Mouse (Mus musculus) heart, embryonic 13.5 days (tissue): ENCODE measurements around the gene Olfr1344. TPM values are rescaled to one million over a fixed set of nuclear protein-coding genes. Genes with fewer than 3 reads are reported as not detected.
"Not testable (repeated sequence)": the region's sequence is repeated elsewhere in the genome, so short reads cannot be mapped to it uniquely, and the experiment has no call there.

Experiments
- ATAC-seq: fragments of 200-750 bp; cut with Nextera tagmentation; 2 replicates; pipeline ENCODE4 v1.8.0; 2017; ENCODE audit warnings: moderate TSS enrichment; ENCODE audit not compliant: insufficient number of reproducible peaks, low FRiP score, low TSS enrichment; ENCODE audit errors: extremely low read depth
- H3K27ac ChIP-seq: fragments of 300-500 bp; sonication (generic); replicated peaks from 2 replicates; pipeline ENCODE4 v1.5.1; 2015; ENCODE audit warnings: moderate library complexity, mild to moderate bottlenecking, inconsistent platforms
- H3K27me3 ChIP-seq: fragments of 300-500 bp; sonication (generic); replicated peaks from 2 replicates; pipeline ENCODE4 v1.6.1; 2015; ENCODE audit warnings: mild to moderate bottlenecking, inconsistent platforms
- H3K36me3 ChIP-seq: fragments of 300-500 bp; sonication (generic); 2 replicates; pipeline ENCODE4 v1.6.1; 2015; ENCODE audit warnings: mild to moderate bottlenecking, inconsistent platforms
- H3K4me1 ChIP-seq: fragments of 300-500 bp; sonication (generic); 2 replicates; pipeline ENCODE4 v1.6.1; 2015; ENCODE audit warnings: inconsistent platforms
- H3K4me2 ChIP-seq: fragments of 300-500 bp; sonication (generic); 2 replicates; pipeline ENCODE4 v1.6.1; 2015; ENCODE audit warnings: inconsistent platforms, mild to moderate bottlenecking, moderate library complexity
- H3K4me3 ChIP-seq: fragments of 300-500 bp; sonication (generic); 2 replicates; pipeline ENCODE4 v1.5.1; 2015; ENCODE audit warnings: moderate library complexity, mild to moderate bottlenecking, inconsistent platforms
- H3K9ac ChIP-seq: fragments of 300-500 bp; sonication (generic); 2 replicates; pipeline ENCODE4 v1.6.1; 2015; ENCODE audit warnings: inconsistent platforms, mild to moderate bottlenecking, moderate library complexity
- H3K9me3 ChIP-seq: fragments of 300-500 bp; sonication (generic); 2 replicates; pipeline ENCODE4 v1.6.1; 2016; ENCODE audit warnings: inconsistent platforms
- WGBS: fragments of 180-500 bp; shearing (Covaris S2); methylation state at CpG from one replicate; pipeline ENCODE4 v1.1.7; 2015; ENCODE audit warnings: mixed read lengths; 5-methylcytosine and 5-hydroxymethylcytosine counted together
- polyA plus RNA-seq: library from polyadenylated mRNA; unstranded; fragments of >200 nt; fragmentation: Nextera tagmentation; extraction: Ambion mirVana; gene quantifications from 2 replicates; pipeline ENCODE4 v1.2.1, GENCODE M21; 2015

Olfr1344 gene
- polyA plus RNA-seq, 1 experiment from 2014 or later = not detected

- Histone ChIP-seq H3K36me3 (no peaks in the 10 kb centered on the region), H3K4me2 (no peak overlapping the region), H3K9ac (no peak overlapping the region), H3K4me3 (no peak overlapping the region), H3K4me1 (no peaks in the 10 kb centered on the region), H3K27ac (no peak overlapping the region), H3K27me3 (no peaks in the 10 kb centered on the region), H3K9me3 (peaks cover 20% of the 10 kb centered on the region)
- ATAC-seq = no peak
- WGBS = 81% methylated on average over 5 of the region's 5 CpGs
Observed at GRCm38 (mm10) chr7:6447771-6448170, 9.3 kb downstream of the Olfr1344 start.

DNA sequence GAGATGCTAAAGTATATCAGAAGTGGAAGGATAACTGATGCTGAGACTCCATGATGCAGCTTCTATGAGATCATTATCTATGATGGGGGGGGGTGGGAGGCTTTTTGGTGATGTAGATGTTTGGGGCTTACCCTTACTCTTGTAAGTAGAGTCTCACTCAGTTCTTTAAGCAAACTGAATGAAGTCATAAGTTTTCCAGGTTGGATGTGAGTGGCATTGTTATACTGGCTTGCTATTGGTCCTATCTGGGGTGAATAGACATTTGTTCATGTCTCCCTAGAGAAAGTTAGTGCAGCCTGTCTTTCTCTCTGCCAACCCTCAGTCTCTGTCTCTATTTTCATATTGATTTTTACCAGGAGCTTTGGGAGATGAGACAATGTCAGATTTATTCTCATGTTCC is 17.4 kb downstream of the Olfr1344 start, which contains the start of gene Olfr1336:
Gene Olfr1336, plus strand, starts transcription at position 301 of the 400 bp plus-strand sequence.
- no peak for ATAC-seq
- H3K36me3 ChIP-seq = no peaks in the 10 kb centered on the region
- H3K9me3 ChIP-seq = peaks cover 19% of the 10 kb centered on the region
- no peaks in the 10 kb centered on the region for H3K27me3 ChIP-seq
- no peak within 1 kb of the TSS for H3K4me3 ChIP-seq
- H3K27ac ChIP-seq = no peak within 1 kb of the TSS
- H3K9ac ChIP-seq = no peak within 1 kb of the TSS
- H3K4me1 ChIP-seq = no peaks in the 10 kb centered on the region
- no peak within 1 kb of the TSS for H3K4me2 ChIP-seq

DNA sequence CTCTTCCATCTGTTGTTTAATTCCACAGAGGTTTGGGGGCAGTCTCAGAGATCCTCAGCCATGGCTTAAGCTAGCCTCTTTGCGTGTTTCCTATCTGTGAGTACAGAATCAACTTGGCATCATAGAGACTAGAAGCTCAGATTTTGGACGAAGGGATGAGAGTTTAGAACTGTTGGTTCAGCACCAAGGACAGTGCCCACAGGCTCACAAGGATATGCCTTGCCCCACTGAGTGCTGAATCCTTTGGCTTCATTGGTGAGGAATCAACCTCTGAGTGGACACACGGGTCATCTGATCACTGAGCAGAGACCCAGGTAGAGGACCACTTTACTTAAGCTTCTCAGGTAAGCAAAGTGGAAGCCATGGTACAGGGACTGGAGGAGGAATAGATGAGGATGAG is 17.9 kb downstream of the Olfr1344 start:
- 37% methylated on average over 3 of the region's 3 CpGs for WGBS
- peaks cover 17% of the 10 kb centered on the region for H3K9me3 ChIP-seq
- no peak overlapping the region for H3K4me3 ChIP-seq
- no peak for ATAC-seq
- H3K36me3 ChIP-seq = no peaks in the 10 kb centered on the region
- H3K9ac ChIP-seq = no peak overlapping the region
- H3K27ac ChIP-seq = no peak overlapping the region
- no peaks in the 10 kb centered on the region for H3K4me1 ChIP-seq
- H3K27me3 ChIP-seq = no peaks in the 10 kb centered on the region
- no peak overlapping the region for H3K4me2 ChIP-seq

GRCm38 (mm10) chr7:6466951-6467350 is 28.5 kb downstream of the Olfr1344 start, which contains the start of gene Olfr1346:
Gene Olfr1346, plus strand, starts transcription at chr7:6467101.
- Histone ChIP-seq H3K9me3 (0 out of 2 replicates have a peak, but pooled peaks cover 8% of the 10 kb centered on the region), H3K4me3 (no peak within 1 kb of the TSS), H3K27ac (no peak within 1 kb of the TSS), H3K4me1 (no peaks in the 10 kb centered on the region), H3K4me2 (no peak within 1 kb of the TSS), H3K36me3 (no peaks in the 10 kb centered on the region), H3K9ac (no peak within 1 kb of the TSS), H3K27me3 (no peaks in the 10 kb centered on the region)
- ATAC-seq = no peak

- not testable (repeated sequence) for H3K27ac ChIP-seq, H3K9ac ChIP-seq, H3K4me1 ChIP-seq, H3K4me2 ChIP-seq, H3K36me3 ChIP-seq, H3K27me3 ChIP-seq, H3K4me3 ChIP-seq, ATAC-seq
- peaks cover 12% of the 10 kb centered on the region for H3K9me3 ChIP-seq
- WGBS = 66% methylated on average over 2 of the region's 2 CpGs
Observed at GRCm38 (mm10) chr7:6477633-6478032, 39.1 kb downstream of the Olfr1344 start.

- 14% methylated on average over 2 of the region's 2 CpGs for WGBS
- Histone ChIP-seq H3K36me3 (no peaks in the 10 kb centered on the region), H3K4me2 (no peak within 1 kb of the TSS), H3K9ac (no peak within 1 kb of the TSS), H3K4me1 (no peaks in the 10 kb centered on the region), H3K4me3 (no peak within 1 kb of the TSS), H3K9me3 (peaks cover 28% of the 10 kb centered on the region), H3K27ac (no peak within 1 kb of the TSS), H3K27me3 (no peaks in the 10 kb centered on the region)
- no peak for ATAC-seq
Observed at GRCm38 (mm10) chr7:6486841-6487240, 48.4 kb downstream of the Olfr1344 start, which contains the start of gene Olfr5. Gene Olfr5, minus strand, starts transcription at chr7:6486941.

Other genes with a start within 250 kb of the Olfr1344 start
- gene Galp, start 241.6 kb upstream of the Olfr1344 start, polyA plus RNA-seq = not detected in 2 replicates
- not detected in 2 replicates for gene Zscan5b, start 216.4 kb upstream of the Olfr1344 start, polyA plus RNA-seq
- not detected in 2 replicates for gene Epp13, start 186.0 kb upstream of the Olfr1344 start, polyA plus RNA-seq
- 3.6 and 4.2 TPM in 2 replicates for gene Zfp667, start 152.1 kb upstream of the Olfr1344 start, polyA plus RNA-seq
- 2.7 and 4.6 TPM in 2 replicates for gene Zfp583, start 107.4 kb upstream of the Olfr1344 start, polyA plus RNA-seq
- 1.0 and 1.2 TPM in 2 replicates for gene Gm3854, start 94.9 kb upstream of the Olfr1344 start, polyA plus RNA-seq
- 1.1 TPM in 2 replicates for gene Zfp78, start 75.4 kb upstream of the Olfr1344 start, polyA plus RNA-seq
- gene Zfp28, start 55.4 kb upstream of the Olfr1344 start, polyA plus RNA-seq = 7.0 and 7.4 TPM in 2 replicates
- gene Smim17, start 40.0 kb upstream of the Olfr1344 start, polyA plus RNA-seq = not detected in 2 replicates
- not detected in 2 replicates for gene Gm20715, start 28.4 kb upstream of the Olfr1344 start, polyA plus RNA-seq
- gene Olfr1336, start 17.5 kb downstream of the Olfr1344 start, polyA plus RNA-seq = not detected in 2 replicates
- gene Olfr1346, start 28.4 kb downstream of the Olfr1344 start, polyA plus RNA-seq = not detected in 2 replicates
- gene Olfr5, start 48.3 kb downstream of the Olfr1344 start, polyA plus RNA-seq = not detected in 2 replicates
- not detected in 2 replicates for gene Olfr1347, start 61.1 kb downstream of the Olfr1344 start, polyA plus RNA-seq
- not detected in 2 replicates for gene Olfr1348, start 70.1 kb downstream of the Olfr1344 start, polyA plus RNA-seq
- not detected in 2 replicates for gene Olfr1349, start 84.3 kb downstream of the Olfr1344 start, polyA plus RNA-seq
- not detected in 2 replicates for gene Olfr1350, start 126.2 kb downstream of the Olfr1344 start, polyA plus RNA-seq